Mouse (Mus musculus): ENCODE results near the gene Lman1l. TPM values are rescaled to one million over a fixed set of nuclear protein-coding genes. Genes with fewer than 3 reads are reported as not detected.

Lman1l gene
- total RNA-seq, 2 experiments from 2014 or later, result 0.15 to 0.23 TPM

- peak; percentile 94 to 95 for DNase-seq
These were observed 24.6 kb upstream of the Lman1l start for GRCm38 (mm10) chr9:57644944-57645893.

GRCm38 (mm10) chr9:57644442-57644943 lies 23.9 kb upstream of the Lman1l start:
- DNase-seq, result peak in 1 of 2 experiments; percentile 43

DNA sequence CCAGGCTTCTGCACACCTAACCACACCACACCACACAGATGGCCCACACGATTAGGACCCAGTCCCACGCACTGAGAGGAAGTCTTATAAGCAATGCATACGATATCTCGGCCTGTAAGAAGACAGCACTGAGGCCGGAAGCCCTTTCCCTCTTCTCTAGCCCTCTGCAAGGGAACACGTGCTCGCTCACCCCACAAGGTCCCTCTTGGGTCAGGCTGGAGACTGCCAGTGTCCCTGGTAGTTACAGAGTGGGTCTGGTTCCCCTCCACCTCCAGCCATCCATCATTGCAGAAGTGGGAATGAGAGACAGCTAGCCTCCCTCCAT lies 23.2 kb upstream of the Lman1l start:
- DNase-seq, result peak in 1 of 2 experiments; percentile 40

DNA sequence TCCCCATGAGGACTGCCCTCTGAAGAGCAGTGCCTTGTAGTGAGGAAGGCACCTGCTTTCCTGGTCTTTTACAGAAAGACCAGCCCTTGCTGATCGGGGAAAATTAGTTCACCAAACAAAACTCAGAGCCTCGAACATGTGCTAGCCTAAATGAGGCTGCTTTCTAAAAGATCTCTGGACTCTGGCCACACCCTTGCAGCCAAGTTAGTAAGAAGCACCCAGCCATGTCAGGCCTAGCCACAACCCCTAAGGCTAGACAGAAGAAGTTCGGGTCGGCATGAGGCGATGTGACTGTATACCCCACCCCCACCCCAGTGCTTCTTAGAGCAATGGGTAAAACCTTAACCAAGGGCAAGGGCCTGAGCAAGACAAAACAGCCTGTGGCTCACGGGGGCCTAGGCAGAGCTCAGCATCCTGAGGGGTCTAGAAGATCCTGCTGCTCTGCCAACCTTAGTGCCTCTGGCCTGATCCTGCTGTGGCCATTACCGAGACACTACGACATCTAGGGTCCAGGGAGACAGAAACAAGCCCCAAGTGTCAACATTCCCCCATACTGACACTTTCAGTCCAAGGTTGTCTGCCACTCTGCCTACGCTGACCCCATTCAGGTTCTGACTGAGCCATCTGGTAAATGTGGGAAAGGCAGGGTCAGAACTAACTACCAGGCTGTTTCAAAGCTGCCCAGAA lies 22.7 kb upstream of the Lman1l start:
- DNase-seq, result no peak

GRCm38 (mm10) chr9:57641775-57642550 lies 21.4 kb upstream of the Lman1l start:
- no peak for DNase-seq

- DNase-seq, result no peak
These were observed 20.4 kb upstream of the Lman1l start for GRCm38 (mm10) chr9:57641022-57641421.

GRCm38 (mm10) chr9:57640384-57640783 lies 19.8 kb upstream of the Lman1l start:
- peak; percentile 75 to 91 for DNase-seq

- no peak for DNase-seq
These were observed 19.2 kb upstream of the Lman1l start for GRCm38 (mm10) chr9:57639661-57640328.

DNA sequence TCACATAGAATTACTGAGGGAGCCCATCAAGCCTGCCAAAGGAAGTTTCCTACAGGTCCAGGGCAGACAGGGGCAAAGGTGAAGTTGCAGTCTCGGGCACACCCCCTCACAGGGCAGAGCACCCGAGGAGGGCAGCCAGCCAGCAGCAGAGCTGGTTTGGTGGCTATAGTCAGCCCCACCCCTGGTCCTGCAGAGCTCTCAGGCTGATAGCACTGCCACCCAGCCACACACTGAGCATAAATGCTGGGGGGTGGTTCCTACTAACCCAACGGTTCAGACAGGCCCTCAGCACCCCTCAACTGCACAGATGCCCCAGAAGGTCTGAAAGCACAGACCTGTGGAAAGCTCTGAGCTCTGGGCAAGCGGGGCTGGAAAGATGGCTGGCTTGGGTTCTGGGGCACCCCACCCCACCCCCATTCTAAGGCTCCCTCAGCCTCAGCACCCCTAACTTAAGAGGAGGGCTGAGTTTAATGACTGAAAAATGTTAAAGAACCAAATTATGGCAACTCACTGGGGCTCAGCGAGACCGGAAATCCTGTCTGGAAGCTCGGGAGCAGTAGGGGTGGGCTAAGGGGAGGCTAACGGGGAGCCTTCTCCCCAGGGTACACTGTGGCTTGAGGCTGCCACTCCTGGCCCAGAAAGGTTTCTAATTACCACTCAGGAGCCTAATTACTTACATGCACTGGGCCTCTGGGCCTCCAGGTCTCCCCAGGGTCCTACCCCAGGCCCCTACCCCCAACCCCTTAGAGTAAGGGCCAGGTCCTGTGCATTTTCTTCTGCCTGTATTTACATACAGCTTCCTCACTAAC lies 18.3 kb upstream of the Lman1l start:
- DNase-seq, result peak; percentile 50 to 68

GRCm38 (mm10) chr9:57637741-57638322 lies 17.3 kb upstream of the Lman1l start:
- DNase-seq, result peak; percentile 68 to 78

DNA sequence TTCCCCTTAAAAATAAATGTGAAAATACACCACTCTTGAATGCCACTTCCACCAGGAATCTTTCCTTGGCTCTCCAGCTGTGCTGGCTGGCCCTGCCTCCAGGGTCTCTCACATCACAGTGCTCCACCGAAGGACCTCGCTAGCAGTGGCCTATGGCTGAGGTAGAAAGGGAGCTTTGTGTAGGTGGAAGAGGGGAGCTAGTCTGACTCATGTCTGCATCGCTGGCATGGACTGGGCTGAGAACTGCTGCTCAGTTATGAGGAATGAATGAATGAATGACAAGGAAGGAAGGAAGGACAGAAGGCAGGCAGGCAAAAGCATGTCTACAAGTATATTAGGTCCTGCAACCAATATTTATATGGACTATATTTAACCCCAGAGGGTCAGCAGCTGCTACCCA lies 16.7 kb upstream of the Lman1l start:
- no peak for DNase-seq

- DNase-seq, result no peak
These were observed 13.0 kb upstream of the Lman1l start for GRCm38 (mm10) chr9:57633481-57634024.

- peak; percentile 78 to 92 for DNase-seq
These were observed 8.7 kb upstream of the Lman1l start for GRCm38 (mm10) chr9:57629118-57629874.

DNA sequence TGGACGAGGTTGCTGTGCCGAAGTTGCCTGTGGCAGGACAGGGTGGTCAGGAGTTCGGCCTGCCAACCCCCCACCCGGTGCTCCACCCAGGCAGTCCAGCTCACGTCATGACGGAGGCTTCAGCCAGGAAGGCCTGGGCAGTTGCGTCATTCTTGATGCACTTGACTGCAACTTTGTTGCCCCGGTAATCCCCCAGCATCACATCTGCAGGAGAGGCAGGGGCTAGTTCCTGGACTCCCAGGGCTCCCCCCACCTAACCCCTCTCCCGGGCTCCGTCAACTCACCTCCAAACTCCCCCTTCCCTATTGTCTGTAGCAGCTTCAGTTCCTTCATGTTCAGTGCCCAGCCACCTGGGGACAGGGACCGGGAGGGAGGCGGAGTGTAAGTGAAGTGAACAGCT lies 8.1 kb upstream of the Lman1l start:
- DNase-seq, result no peak

GRCm38 (mm10) chr9:57627892-57628291 lies 7.3 kb upstream of the Lman1l start:
- no peak for DNase-seq

GRCm38 (mm10) chr9:57627191-57627590 lies 6.6 kb upstream of the Lman1l start:
- DNase-seq, result no peak

GRCm38 (mm10) chr9:57625674-57626500 lies 5.3 kb upstream of the Lman1l start:
- no peak for DNase-seq

- no peak for DNase-seq
These were observed 3.7 kb upstream of the Lman1l start for GRCm38 (mm10) chr9:57624295-57624694.

- DNase-seq, result no peak
These were observed 1.7 kb downstream of the Lman1l start for GRCm38 (mm10) chr9:57618854-57619253.

Data from heart, adult 18-20 months (tissue).